Mouse (Mus musculus) kidney, postnatal 10 days (tissue): ENCODE results near the gene Ptprb.

Source experiments
- DNase-seq: peaks from one replicate; pipeline ENCODE4 v3.0.0; 2021; ENCODE audit warnings: mixed read lengths

Ptprb gene

DNA sequence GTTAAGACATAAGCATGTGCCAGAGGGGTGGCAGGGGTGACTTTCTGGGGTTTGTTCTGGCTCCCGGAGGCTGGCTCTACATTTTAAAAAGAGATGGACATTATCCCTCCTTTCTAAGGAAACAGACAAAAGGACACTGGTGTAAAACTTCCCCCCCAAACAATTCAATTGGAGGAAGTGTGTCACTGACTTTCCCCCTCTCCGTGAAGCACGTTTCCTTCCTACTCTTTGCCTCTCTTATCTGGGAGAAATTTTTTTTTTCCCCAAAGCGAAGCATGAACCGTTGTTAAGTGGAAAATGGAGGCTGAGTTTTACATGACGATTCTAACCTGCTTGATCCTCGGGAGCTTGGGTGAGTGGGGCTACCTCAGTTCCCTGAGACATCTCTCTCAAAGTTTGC is at the start of gene Ptprb:
Ptprb (plus strand) TSS at position 244 of the 400 bp plus-strand sequence.
- no peak for DNase-seq

GRCm38 (mm10) chr10:116235299-116235698 is 40.0 kb upstream of the Ptprb start:
- no peak for DNase-seq

DNA sequence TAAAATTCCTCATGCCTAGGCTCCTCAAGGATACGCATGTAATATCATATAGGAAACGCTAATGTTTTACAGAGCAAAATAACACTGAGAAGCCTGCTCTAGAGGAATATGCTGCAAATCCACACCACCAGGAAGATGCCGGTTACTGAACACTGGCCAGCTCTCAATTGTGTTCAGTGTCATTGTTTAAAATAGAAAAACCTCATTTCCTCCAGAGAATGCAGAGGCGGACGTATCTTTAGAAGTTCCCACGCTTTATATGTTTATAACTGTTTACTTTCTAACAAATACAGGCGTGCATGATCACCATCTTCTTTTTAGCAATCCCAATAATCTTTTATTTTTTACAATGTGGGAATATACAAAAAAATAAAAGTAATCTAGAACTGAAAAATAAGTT is 33.1 kb upstream of the Ptprb start:
- DNase-seq, result no peak

GRCm38 (mm10) chr10:116243373-116243772 is 31.9 kb upstream of the Ptprb start:
- no peak for DNase-seq

- no peak for DNase-seq
These were observed 29.7 kb upstream of the Ptprb start for GRCm38 (mm10) chr10:116245632-116246031.

DNA sequence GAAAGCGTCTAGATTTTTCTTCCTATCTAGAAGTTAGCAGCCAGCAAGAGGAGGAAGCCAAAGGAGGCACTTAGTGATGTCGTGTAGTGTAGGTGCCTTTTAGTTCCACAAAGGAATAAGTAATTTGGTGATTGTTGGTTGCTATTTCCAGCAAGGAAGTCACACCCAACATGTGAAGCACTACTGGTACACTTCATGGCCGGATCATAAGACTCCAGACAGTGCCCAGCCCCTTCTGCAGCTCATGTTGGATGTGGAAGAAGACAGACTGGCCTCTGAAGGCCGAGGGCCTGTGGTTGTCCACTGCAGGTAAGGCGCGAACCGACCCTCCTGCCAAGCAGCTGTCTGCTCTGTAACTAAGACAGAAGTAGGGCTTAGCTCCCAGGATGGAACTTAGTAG is 22.7 kb upstream of the Ptprb start:
- no peak for DNase-seq

- no peak for DNase-seq
These were observed 21.4 kb upstream of the Ptprb start for GRCm38 (mm10) chr10:116253972-116254371.

DNA sequence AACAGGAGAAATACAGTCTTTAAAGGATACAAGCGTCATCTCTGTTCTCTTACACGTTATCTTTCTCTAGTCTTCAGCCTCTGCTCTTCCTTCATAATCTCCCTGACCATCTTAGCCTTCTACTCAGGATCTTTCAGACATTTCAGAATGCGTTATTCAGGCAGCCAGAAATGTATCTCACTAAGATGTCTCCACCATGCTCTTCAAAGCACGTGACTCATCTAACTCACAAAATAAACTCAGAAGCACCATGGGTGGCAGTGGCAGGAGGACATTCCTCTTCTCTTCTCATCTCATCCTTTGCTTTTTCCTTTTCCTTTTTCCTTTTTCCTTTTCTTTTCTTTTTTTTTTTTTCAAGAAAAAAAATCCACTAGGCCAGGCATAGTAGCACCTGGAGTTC is 16.0 kb upstream of the Ptprb start:
- no peak for DNase-seq

GRCm38 (mm10) chr10:116260658-116261433 is 14.5 kb upstream of the Ptprb start:
- peak; percentile 60 for DNase-seq

DNA sequence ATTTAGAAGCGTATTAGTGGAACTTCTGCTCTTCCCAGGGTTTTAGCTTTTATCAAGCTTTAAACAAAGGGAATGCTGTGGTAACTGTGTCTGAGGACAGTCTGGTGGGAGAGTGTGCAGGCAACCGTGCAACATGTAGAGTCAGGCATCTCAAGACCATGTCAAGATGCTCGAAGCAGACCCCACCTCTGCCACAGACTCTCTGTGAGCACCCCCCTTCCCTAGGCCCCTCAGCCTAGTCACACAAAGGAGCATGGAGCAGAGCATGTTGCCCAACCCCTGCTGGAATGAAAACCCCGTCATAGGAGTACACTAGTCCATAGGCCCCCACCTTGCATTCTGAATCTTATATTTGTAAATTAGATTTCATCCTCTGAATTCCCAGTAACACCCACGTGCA is 13.8 kb upstream of the Ptprb start:
- DNase-seq, result no peak

- DNase-seq, result peak; percentile 26
These were observed 10.8 kb upstream of the Ptprb start for GRCm38 (mm10) chr10:116264521-116264920.

GRCm38 (mm10) chr10:116266561-116267433 is 8.5 kb upstream of the Ptprb start:
- peak; percentile 81 for DNase-seq

DNA sequence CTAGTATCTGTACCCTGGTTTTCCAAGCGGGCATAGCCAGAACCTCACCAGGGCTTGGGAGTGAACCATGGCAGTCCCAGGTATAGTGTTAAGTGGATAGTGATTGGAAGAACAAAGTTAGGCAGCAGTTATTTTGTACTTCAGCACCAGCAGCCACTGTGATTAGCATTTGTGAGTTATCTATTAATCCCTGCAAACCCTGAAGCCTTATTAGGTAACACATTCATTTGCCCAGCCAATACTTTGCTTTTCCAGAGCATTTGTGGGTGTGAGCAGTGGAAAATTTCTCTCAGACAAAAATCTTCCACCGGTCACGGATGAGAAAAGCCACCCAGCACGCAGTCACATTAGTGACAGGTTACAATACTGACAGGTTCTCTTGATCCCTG is 7.9 kb upstream of the Ptprb start:
- peak; percentile 54 for DNase-seq

DNA sequence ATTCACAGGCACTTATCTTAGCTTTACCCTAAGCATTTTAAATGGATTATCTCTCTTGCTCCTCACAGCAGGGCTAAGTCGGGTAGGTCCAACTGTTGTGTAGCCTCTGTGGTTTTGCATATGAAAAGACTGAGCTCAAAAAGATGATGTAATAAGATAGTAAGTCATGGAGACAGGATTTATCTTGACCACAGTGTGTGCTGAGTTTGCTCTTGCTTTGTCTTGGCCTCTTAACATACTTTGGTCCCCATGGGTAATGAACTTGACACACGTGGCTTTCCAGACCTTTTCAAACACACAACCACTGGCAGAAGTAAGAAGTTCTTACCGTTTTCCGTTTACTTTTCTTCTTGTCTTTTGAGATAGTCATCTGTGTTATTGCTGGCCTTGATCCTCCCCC is 7.0 kb upstream of the Ptprb start:
- no peak for DNase-seq

DNA sequence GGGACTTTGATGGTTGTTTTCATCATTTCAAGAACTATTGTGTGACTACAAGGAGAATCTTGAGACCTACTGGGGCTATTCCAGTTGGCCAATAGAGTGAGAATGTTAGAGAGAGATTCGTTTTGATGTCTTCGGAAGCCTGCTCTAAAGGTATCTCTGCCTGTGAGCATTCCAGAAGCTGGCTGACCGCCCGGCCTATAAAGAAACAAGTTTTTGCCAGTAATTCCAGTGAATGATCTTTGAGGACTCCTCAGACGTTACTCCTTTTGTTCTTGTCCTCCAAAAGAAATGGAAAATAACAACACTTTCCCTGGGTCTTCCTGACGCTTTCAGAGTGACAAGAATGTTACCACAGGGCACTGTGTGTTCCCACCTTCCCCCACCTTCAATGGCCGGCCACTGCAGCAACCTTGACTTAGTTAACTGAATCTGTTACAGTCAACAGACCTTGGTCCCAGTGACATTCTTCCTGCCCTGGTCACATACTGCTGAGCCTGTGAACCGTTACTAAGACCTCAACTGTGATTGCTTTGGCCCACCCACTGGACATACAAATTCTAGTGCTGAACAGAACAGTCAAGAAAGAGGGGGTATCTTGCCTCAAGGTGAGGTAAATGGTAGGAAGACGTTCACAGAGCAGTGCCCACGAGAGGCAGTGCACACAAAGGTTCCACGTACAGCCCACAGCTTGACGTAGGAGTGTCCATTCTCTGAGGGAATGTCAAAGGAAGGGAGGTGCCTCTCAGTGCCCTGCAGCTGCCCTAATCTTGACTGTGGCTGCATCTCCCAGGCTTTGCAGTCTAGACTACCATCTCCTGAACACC is 4.5 kb upstream of the Ptprb start:
- DNase-seq, result peak; percentile 35

DNA sequence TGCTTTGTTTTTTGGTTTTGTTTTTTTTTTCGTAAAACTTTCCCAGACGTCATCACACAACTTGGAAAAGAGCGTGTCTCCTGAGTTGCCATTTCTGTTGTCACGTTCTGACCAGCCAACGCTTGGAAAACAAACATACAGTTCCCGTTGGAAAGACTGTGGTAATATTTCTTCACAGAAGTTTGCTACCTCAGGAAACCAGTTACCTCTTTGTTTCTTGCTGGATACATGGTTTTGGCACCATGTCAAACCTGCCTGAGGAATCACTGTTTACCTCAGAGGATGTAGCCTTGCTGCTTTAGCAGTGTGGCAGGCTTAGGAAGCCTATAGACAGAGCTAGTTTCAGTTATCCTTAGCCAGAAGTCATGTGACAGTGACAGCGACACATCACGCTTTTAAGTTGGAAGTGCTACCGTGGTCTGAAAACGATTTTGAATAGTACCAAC is 3.8 kb upstream of the Ptprb start:
- DNase-seq, result peak; percentile 51

GRCm38 (mm10) chr10:116272156-116272555 is 3.2 kb upstream of the Ptprb start:
- DNase-seq, result no peak

DNA sequence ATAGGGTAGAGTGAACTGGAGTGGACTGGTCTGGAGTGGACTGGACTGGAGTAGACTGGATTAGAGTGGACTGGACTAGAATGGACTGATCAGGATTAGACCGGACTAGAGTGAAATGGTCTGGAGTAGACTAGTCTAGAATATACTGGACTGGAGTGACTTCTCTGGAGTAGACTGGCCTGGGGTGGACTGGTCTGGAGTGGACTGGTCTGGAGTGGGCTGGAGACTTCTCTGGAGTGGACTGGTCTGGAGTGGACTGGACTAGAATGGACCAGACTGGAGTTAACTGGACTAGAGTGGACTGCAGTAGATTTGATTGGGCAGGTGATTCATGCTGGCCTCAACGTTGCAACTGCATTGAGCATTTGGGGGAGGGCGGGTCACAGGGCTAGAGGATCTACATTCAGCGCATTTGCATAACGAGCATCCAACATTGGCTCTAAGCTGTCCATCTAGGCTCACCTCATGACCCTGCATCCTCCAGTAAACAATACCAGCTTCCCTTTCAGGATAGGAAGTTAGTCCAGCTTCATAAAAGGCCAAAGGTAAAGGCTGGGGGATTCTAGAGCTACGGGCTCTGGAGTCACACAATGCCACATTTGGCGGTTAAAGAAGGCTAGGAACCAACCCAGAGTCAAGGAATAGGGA is 11.5 kb downstream of the Ptprb start:
- peak; percentile 43 for DNase-seq

DNA sequence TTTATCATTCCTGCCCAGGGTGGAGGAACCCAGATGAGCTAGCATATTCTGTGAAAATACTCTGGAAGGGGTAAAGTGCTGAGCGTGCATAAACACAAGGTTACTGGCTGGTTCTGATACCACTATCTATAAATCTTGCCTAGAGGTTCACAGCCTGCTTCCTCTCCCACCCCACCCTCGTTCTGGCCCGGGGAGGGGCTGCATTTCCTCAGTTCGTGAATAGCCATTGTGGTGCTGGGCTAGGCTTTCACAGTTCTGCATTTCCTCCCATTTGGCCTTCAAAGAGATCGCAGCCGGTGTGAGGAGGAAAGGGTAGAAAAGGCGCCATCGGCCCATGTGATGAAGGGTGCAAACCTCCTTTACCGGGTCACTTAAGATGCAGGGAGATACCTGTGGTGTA is 12.8 kb downstream of the Ptprb start:
- DNase-seq, result peak; percentile 65

DNA sequence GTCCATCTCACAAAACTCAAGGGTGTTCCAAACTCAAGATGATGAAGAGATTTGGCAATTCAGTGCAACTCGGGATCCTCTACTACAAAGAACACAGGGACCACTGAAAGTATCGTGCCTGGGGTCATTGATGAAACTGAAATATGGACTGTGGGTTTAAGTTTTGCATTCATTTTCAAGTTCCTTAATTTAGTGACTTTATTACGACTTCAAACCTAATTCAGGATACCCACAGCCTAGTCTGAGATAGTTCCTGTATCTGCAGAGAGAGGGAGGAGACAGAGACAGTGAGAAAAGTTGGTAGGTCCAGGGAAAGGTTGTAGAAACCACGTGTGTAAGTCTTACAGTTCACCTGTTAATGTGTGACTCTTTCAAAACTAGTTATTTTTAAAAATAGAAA is 15.2 kb downstream of the Ptprb start:
- no peak for DNase-seq

GRCm38 (mm10) chr10:116291153-116291755 is 15.9 kb downstream of the Ptprb start:
- no peak for DNase-seq

DNA sequence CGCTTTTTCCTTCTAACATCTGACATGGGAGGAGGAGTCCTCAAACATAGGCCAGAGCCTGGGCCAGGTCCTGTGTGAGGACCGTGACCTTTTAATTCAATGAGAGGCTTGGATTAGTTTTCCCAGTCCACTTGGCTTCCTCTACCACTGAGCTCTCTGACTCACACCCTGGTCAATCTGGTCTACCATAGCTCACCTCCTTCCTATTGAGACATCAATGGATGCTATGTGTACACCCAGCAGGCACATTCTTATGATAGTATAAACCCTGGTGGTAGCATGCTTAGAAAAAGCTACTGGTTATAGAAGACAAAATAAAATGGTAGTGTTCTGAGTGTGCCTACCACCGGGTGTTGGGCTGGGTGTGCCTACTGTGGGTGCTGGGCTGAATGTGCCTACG is 21.1 kb downstream of the Ptprb start:
- no peak for DNase-seq
